Mouse (Mus musculus): ENCODE data around the gene Insc. TPM values are rescaled to one million over a fixed set of nuclear protein-coding genes. Genes with fewer than 3 reads are reported as not detected.

Insc gene
- 14.2 and 16.6 TPM in 2 replicates for polyA plus RNA-seq (2014; fragmentation: Nextera tagmentation; extraction: Ambion mirVana)

- H3K4me3 ChIP-seq (ENCODE audit: low read depth, low read length): no peak within 1 kb of the TSS
- H3K36me3 ChIP-seq (ENCODE audit: control insufficient read depth, insufficient read depth, low read length): no peaks in the 10 kb centered on the region
- ATAC-seq (ENCODE audit: insufficient read depth, low FRiP score, low TSS enrichment) (no peak), DNase-seq (ENCODE audit: low spot score) (no peak)
- WGBS: 77% methylated on average over 5 of the region's 5 CpGs
- H3K4me1 ChIP-seq (ENCODE audit: control insufficient read depth, insufficient read depth, low read length): no peaks in the 10 kb centered on the region
- no peak within 1 kb of the TSS for H3K9ac ChIP-seq (ENCODE audit: low read length)
- H3K4me2 ChIP-seq (ENCODE audit: low read depth): no peak within 1 kb of the TSS
- no peaks in the 10 kb centered on the region for H3K27me3 ChIP-seq (ENCODE audit: control insufficient read depth, insufficient read depth, low read length)
- no peak within 1 kb of the TSS for H3K27ac ChIP-seq (ENCODE audit: low read depth, low read length)
- no peaks in the 10 kb centered on the region for H3K9me3 ChIP-seq (ENCODE audit: control insufficient read depth, low read length)
Measured at GRCm38 (mm10) chr7:114743022-114743780, at the start of gene Insc. Insc (plus strand) TSS chr7:114743694.

DNA sequence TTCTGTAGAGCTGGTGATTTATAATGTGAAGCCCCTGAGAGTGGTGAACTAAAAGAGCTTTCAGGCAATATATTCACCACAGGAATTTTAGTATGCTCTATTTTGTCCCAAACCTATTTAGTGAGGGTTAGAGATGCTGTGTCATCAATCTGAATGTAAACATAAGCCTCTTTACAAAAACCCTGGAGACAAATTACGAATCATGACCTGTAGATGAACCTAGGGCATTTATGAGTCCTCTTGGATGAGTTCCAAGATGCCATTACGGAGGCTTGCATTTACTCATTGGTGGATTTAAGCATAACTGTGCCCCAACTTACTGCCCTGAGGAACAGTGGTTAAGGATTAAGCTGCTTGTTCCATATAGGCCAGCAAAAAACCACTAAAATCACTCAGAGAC lies 42.6 kb upstream of the Insc start:
- no peaks in the 10 kb centered on the region for H3K4me1 ChIP-seq (ENCODE audit: control insufficient read depth, insufficient read depth, low read length)
- no peaks in the 10 kb centered on the region for H3K9me3 ChIP-seq (ENCODE audit: control insufficient read depth, low read length)
- DNase-seq (ENCODE audit: low spot score): no peak
- no peak overlapping the region for H3K9ac ChIP-seq (ENCODE audit: low read length)
- WGBS: 61% methylated on average over 2 of the region's 2 CpGs
- ATAC-seq (ENCODE audit: insufficient read depth, low FRiP score, low TSS enrichment): no peak
- no peaks in the 10 kb centered on the region for H3K27me3 ChIP-seq (ENCODE audit: control insufficient read depth, insufficient read depth, low read length)
- no peak overlapping the region for H3K27ac ChIP-seq (ENCODE audit: low read depth, low read length)
- H3K4me2 ChIP-seq (ENCODE audit: low read depth): no peak overlapping the region
- H3K36me3 ChIP-seq (ENCODE audit: control insufficient read depth, insufficient read depth, low read length): no peaks in the 10 kb centered on the region
- no peak overlapping the region for H3K4me3 ChIP-seq (ENCODE audit: low read depth, low read length)

DNA sequence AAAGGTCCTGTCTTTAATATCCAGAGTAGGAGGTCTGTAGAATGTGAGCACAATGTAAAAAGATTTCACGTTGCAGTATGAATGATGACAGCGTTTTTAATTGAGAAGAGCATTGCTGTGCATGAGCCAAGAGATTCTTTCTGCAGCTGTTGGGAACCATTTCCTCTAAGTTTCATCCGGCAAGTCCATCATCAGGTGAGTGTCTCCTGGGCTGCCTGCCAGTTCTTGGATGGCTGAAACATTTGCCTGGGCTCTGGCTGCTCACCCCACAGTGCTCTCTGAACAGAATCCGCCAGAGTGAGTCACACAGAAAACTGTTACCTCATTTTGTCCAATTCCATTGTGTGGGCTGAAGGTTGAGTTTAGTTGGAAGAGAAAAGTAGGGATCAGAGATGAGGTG lies 36.8 kb upstream of the Insc start:
- H3K4me1 ChIP-seq (ENCODE audit: control insufficient read depth, insufficient read depth, low read length): no peaks in the 10 kb centered on the region
- H3K9ac ChIP-seq (ENCODE audit: low read length): no peak overlapping the region
- no peaks in the 10 kb centered on the region for H3K27me3 ChIP-seq (ENCODE audit: control insufficient read depth, insufficient read depth, low read length)
- no peak overlapping the region for H3K4me2 ChIP-seq (ENCODE audit: low read depth)
- no peak overlapping the region for H3K4me3 ChIP-seq (ENCODE audit: low read depth, low read length)
- WGBS: 84% methylated on average over 4 of the region's 4 CpGs
- no peak for DNase-seq (ENCODE audit: low spot score)
- no peak for ATAC-seq (ENCODE audit: insufficient read depth, low FRiP score, low TSS enrichment)
- no peaks in the 10 kb centered on the region for H3K9me3 ChIP-seq (ENCODE audit: control insufficient read depth, low read length)
- no peak overlapping the region for H3K27ac ChIP-seq (ENCODE audit: low read depth, low read length)
- no peaks in the 10 kb centered on the region for H3K36me3 ChIP-seq (ENCODE audit: control insufficient read depth, insufficient read depth, low read length)

GRCm38 (mm10) chr7:114707398-114707797 lies 36.1 kb upstream of the Insc start:
- H3K27ac ChIP-seq (ENCODE audit: low read depth, low read length): no peak overlapping the region
- H3K4me2 ChIP-seq (ENCODE audit: low read depth): no peak overlapping the region
- H3K4me3 ChIP-seq (ENCODE audit: low read depth, low read length): no peak overlapping the region
- WGBS: 75% methylated on average over 1 of the region's 1 CpGs
- no peaks in the 10 kb centered on the region for H3K36me3 ChIP-seq (ENCODE audit: control insufficient read depth, insufficient read depth, low read length)
- no peak overlapping the region for H3K9ac ChIP-seq (ENCODE audit: low read length)
- H3K4me1 ChIP-seq (ENCODE audit: control insufficient read depth, insufficient read depth, low read length): no peaks in the 10 kb centered on the region
- H3K27me3 ChIP-seq (ENCODE audit: control insufficient read depth, insufficient read depth, low read length): no peaks in the 10 kb centered on the region
- no peaks in the 10 kb centered on the region for H3K9me3 ChIP-seq (ENCODE audit: control insufficient read depth, low read length)
- ATAC-seq (ENCODE audit: insufficient read depth, low FRiP score, low TSS enrichment) (no peak), DNase-seq (ENCODE audit: low spot score) (no peak)

GRCm38 (mm10) chr7:114710419-114710818 lies 33.1 kb upstream of the Insc start:
- Histone ChIP-seq H3K4me2 (ENCODE audit: low read depth) (no peak overlapping the region), H3K4me3 (ENCODE audit: low read depth, low read length) (no peak overlapping the region), H3K4me1 (ENCODE audit: control insufficient read depth, insufficient read depth, low read length) (no peaks in the 10 kb centered on the region), H3K9ac (ENCODE audit: low read length) (no peak overlapping the region), H3K36me3 (ENCODE audit: control insufficient read depth, insufficient read depth, low read length) (no peaks in the 10 kb centered on the region), H3K9me3 (ENCODE audit: control insufficient read depth, low read length) (no peaks in the 10 kb centered on the region), H3K27ac (ENCODE audit: low read depth, low read length) (no peak overlapping the region), H3K27me3 (ENCODE audit: control insufficient read depth, insufficient read depth, low read length) (no peaks in the 10 kb centered on the region)
- WGBS: 93% methylated on average over 2 of the region's 2 CpGs
- ATAC-seq (ENCODE audit: insufficient read depth, low FRiP score, low TSS enrichment): no peak
- DNase-seq (ENCODE audit: low spot score): no peak

- Histone ChIP-seq H3K27ac (ENCODE audit: low read depth, low read length) (no peak overlapping the region), H3K27me3 (ENCODE audit: control insufficient read depth, insufficient read depth, low read length) (peaks cover 5% of the 10 kb centered on the region; the same call in 1 of the 2 replicates), H3K36me3 (ENCODE audit: control insufficient read depth, insufficient read depth, low read length) (no peaks in the 10 kb centered on the region), H3K9me3 (ENCODE audit: control insufficient read depth, low read length) (no peaks in the 10 kb centered on the region), H3K9ac (ENCODE audit: low read length) (no peak overlapping the region), H3K4me2 (ENCODE audit: low read depth) (no peak overlapping the region), H3K4me1 (ENCODE audit: control insufficient read depth, insufficient read depth, low read length) (no peaks in the 10 kb centered on the region), H3K4me3 (ENCODE audit: low read depth, low read length) (no peak overlapping the region)
- 81% methylated on average over 1 of the region's 1 CpGs for WGBS
- ATAC-seq (ENCODE audit: insufficient read depth, low FRiP score, low TSS enrichment): no peak
- DNase-seq (ENCODE audit: low spot score): no peak
Measured at GRCm38 (mm10) chr7:114712523-114712922, 31.0 kb upstream of the Insc start.

DNA sequence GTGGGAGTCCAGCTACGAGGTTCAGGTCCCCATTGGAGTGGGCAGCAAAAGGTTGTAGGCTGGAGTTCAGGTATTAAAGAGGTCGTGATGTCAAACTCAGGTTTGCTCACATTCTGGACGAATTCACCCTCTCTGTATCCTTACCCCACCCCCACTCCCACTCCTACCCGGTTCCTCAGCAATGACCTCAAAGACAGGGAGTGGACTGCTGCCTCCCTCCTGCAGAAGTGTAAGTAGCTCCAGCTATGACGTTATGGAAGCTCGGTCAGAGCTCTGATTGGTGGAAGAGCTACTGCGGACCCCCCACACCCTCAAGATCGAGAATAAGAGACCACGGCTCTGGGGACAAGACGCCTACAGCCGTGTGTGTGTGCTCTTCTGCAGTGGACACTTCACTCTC lies 25.2 kb upstream of the Insc start, which contains the start of gene Calcb:
Gene Calcb, plus strand, starts transcription at position 344 of the 400 bp plus-strand sequence.
- H3K4me1 ChIP-seq (ENCODE audit: control insufficient read depth, insufficient read depth, low read length): peaks cover 7% of the 10 kb centered on the region; the same call in 1 of the 2 replicates
- DNase-seq (ENCODE audit: low spot score): no peak
- H3K4me3 ChIP-seq (ENCODE audit: low read depth, low read length): no peak within 1 kb of the TSS
- peaks cover 25% of the 10 kb centered on the region for H3K27me3 ChIP-seq (ENCODE audit: control insufficient read depth, insufficient read depth, low read length)
- H3K36me3 ChIP-seq (ENCODE audit: control insufficient read depth, insufficient read depth, low read length): no peaks in the 10 kb centered on the region
- 6% methylated on average over 11 of the region's 11 CpGs for WGBS
- H3K27ac ChIP-seq (ENCODE audit: low read depth, low read length): no peak within 1 kb of the TSS
- H3K4me2 ChIP-seq (ENCODE audit: low read depth): peak within 1 kb of the TSS; percentile 34
- ATAC-seq (ENCODE audit: insufficient read depth, low FRiP score, low TSS enrichment): no peak
- no peaks in the 10 kb centered on the region for H3K9me3 ChIP-seq (ENCODE audit: control insufficient read depth, low read length)
- H3K9ac ChIP-seq (ENCODE audit: low read length): no peak within 1 kb of the TSS

DNA sequence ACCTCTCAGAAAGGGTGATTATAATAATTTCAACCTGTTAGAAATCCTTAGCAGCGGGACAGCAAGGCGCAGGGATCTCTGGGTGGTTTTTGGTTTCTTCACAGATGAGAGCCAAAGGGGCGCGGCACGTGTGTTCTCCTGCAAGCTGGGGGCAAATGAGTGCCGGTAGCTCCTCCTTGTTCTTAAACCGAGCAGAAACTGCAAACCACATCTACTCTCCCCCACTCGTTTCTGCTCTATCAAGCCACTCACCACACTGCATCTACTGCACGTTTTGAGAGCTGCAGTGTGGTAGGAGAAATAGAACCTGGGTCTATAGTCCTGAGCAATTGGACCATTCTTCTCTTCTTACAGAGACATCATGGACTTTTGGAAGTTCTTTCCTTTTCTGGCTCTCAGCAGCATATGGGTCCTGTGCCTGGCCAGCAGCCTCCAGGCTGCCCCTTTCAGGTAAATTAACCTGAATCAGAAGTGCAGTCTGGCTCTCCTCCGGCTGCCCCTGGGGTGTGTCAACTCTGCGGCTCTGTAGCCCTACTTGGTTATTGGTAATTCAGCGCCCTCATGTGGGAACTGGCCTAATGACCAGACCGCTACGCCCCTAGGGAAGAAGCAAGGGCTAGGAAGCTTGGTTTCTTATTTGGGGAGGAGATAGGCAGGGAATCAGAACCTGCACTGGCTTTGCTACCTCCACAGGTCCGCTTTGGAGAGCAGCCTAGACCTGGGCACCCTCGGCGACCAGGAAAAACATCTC lies 23.9 kb upstream of the Insc start:
- H3K4me1 ChIP-seq (ENCODE audit: control insufficient read depth, insufficient read depth, low read length): peaks cover 7% of the 10 kb centered on the region; the same call in 1 of the 2 replicates
- H3K9ac ChIP-seq (ENCODE audit: low read length): no peak overlapping the region
- no peaks in the 10 kb centered on the region for H3K36me3 ChIP-seq (ENCODE audit: control insufficient read depth, insufficient read depth, low read length)
- no peak overlapping the region for H3K4me3 ChIP-seq (ENCODE audit: low read depth, low read length)
- H3K4me2 ChIP-seq (ENCODE audit: low read depth): peak overlapping the region; percentile 34
- peaks cover 25% of the 10 kb centered on the region for H3K27me3 ChIP-seq (ENCODE audit: control insufficient read depth, insufficient read depth, low read length)
- DNase-seq (ENCODE audit: low spot score) (peak; percentile 68), ATAC-seq (ENCODE audit: insufficient read depth, low FRiP score, low TSS enrichment) (no peak)
- 6% methylated on average over 17 of the region's 17 CpGs for WGBS
- H3K9me3 ChIP-seq (ENCODE audit: control insufficient read depth, low read length): no peaks in the 10 kb centered on the region
- no peak overlapping the region for H3K27ac ChIP-seq (ENCODE audit: low read depth, low read length)

All from neural tube, embryonic 11.5 days (tissue).